Mouse (Mus musculus) MEL (cell line): ENCODE results near the gene Pde11a. TPM values are rescaled to one million over a fixed set of nuclear protein-coding genes. Genes with fewer than 3 reads are reported as not detected.

ENCODE experiments used
- DNase-seq: peaks from one replicate; pipeline ENCODE4 v3.0.0; 2011; ENCODE audit warnings: low read depth, low spot score
- H3K27ac ChIP-seq: 2 replicates; pipeline ENCODE4 v1.5.1; 2012; ENCODE audit warnings: low read depth, mild to moderate bottlenecking, control low read depth, low read length, moderate library complexity; ENCODE audit not compliant: control insufficient read depth
- H3K27me3 ChIP-seq, 2 experiments: fragments of 150-350 bp in 1 of 2; sonication (generic) in 1 of 2; 2 replicates each; pipeline ENCODE4 v1.6.1; 2012; ENCODE audit warnings: low read length in 2 of 2, mild to moderate bottlenecking in 2 of 2, improper control_type of control experiment in 1 of 2, moderate library complexity in 1 of 2; ENCODE audit not compliant: insufficient read depth in 2 of 2, control insufficient read depth in 1 of 2
- H3K36me3 ChIP-seq, 2 experiments: 2 replicates each; pipeline ENCODE4 v1.6.1; 2012 to 2014; ENCODE audit warnings: low read length in 2 of 2, improper control_type of control experiment in 1 of 2, inconsistent platforms in 1 of 2, mild to moderate bottlenecking in 1 of 2; ENCODE audit not compliant: insufficient read depth in 2 of 2, control insufficient read depth in 1 of 2
- H3K4me1 ChIP-seq, 2 experiments: fragments of 150-350 bp in 1 of 2; sonication (generic) in 1 of 2; 2 replicates each; pipeline ENCODE4 v1.6.1; 2012; ENCODE audit warnings: low read length in 2 of 2, improper control_type of control experiment in 1 of 2, mild to moderate bottlenecking in 1 of 2; ENCODE audit not compliant: insufficient read depth in 2 of 2, control insufficient read depth in 1 of 2
- H3K4me3 ChIP-seq, 2 experiments: fragments of 150-350 bp in 1 of 2; sonication (generic) in 1 of 2; 2 replicates each; pipeline ENCODE4 v1.5.1; 2012; ENCODE audit warnings: low read depth in 2 of 2, low read length in 2 of 2, mild to moderate bottlenecking in 2 of 2, moderate library complexity in 2 of 2, control low read depth in 1 of 2, improper control_type of control experiment in 1 of 2; ENCODE audit not compliant: control insufficient read depth in 1 of 2, insufficient read depth in 1 of 2
- H3K79me2 ChIP-seq: 2 replicates; pipeline ENCODE4 v1.6.1; 2012; ENCODE audit warnings: mild to moderate bottlenecking, low read length, moderate library complexity; ENCODE audit not compliant: control insufficient read depth, poor library complexity, insufficient read depth
- H3K9ac ChIP-seq: 2 replicates; pipeline ENCODE4 v1.6.1; 2012; ENCODE audit warnings: low read depth, mild to moderate bottlenecking, control low read depth, low read length, moderate library complexity; ENCODE audit not compliant: control insufficient read depth, poor library complexity, severe bottlenecking
- H3K9me3 ChIP-seq: fragments of 150-350 bp; sonication (generic); replicated peaks from 2 replicates; pipeline ENCODE4 v1.6.1; 2012; ENCODE audit warnings: mild to moderate bottlenecking, low read length, improper control_type of control experiment, moderate library complexity; ENCODE audit not compliant: insufficient read depth
- BHLHE40 ChIP-seq: IDR thresholded peaks from 2 replicates; pipeline ENCODE4 v1.6.1; 2012; ENCODE audit warnings: low read depth, mild to moderate bottlenecking, inconsistent platforms, low read length, improper control_type of control experiment, borderline replicate concordance
- CTCF ChIP-seq, 3 experiments: IDR thresholded peaks in 2 of 3; conservative IDR thresholded peaks in 1 of 3; 2 replicates each; pipeline ENCODE4 v1.5.1; 2011 to 2012; ENCODE audit warnings: low read length in 3 of 3, low read depth in 2 of 3, mild to moderate bottlenecking in 2 of 3, improper control_type of control experiment in 1 of 3, inconsistent platforms in 1 of 3, mixed read lengths in 1 of 3, moderate library complexity in 1 of 3; ENCODE audit not compliant: control insufficient read depth in 1 of 3, insufficient read depth in 1 of 3, poor library complexity in 1 of 3, severe bottlenecking in 1 of 3
- GATA1 ChIP-seq: IDR thresholded peaks from 2 replicates; pipeline ENCODE4 v1.6.1; 2011; ENCODE audit warnings: low read depth, low read length, improper control_type of control experiment
- HCFC1 ChIP-seq: IDR thresholded peaks from 2 replicates; pipeline ENCODE4 v1.6.1; 2012; ENCODE audit warnings: low read depth, mild to moderate bottlenecking, inconsistent platforms, low read length, improper control_type of control experiment, moderate library complexity
- JUND ChIP-seq: IDR thresholded peaks from 2 replicates; pipeline ENCODE4 v1.6.1; 2011; ENCODE audit warnings: low read depth, mild to moderate bottlenecking, improper control_type of control experiment, low read length
- KAT2A ChIP-seq: conservative IDR thresholded peaks from 2 replicates; pipeline ENCODE4 v1.6.1; 2012; ENCODE audit warnings: low read depth, low read length, improper control_type of control experiment, inconsistent platforms
- MAFK ChIP-seq: IDR thresholded peaks from 2 replicates; pipeline ENCODE4 v1.6.1; 2011; ENCODE audit warnings: low read depth, mild to moderate bottlenecking, low read length, improper control_type of control experiment, borderline replicate concordance
- MAX ChIP-seq: IDR thresholded peaks from 2 replicates; pipeline ENCODE4 v1.6.1; 2011; ENCODE audit warnings: low read length, improper control_type of control experiment
- POLR2A ChIP-seq, 2 experiments: IDR thresholded peaks; 2 replicates each; pipeline ENCODE4 v1.6.1; 2011 to 2012; ENCODE audit warnings: low read length in 2 of 2, mild to moderate bottlenecking in 2 of 2, control low read depth in 1 of 2, improper control_type of control experiment in 1 of 2, low read depth in 1 of 2, moderate library complexity in 1 of 2; ENCODE audit not compliant: control insufficient read depth in 1 of 2, insufficient read depth in 1 of 2, poor library complexity in 1 of 2
- RCOR1 ChIP-seq: IDR thresholded peaks from 2 replicates; pipeline ENCODE4 v1.6.1; 2012; ENCODE audit warnings: low read depth, mild to moderate bottlenecking, inconsistent platforms, low read length, improper control_type of control experiment
- TBP ChIP-seq: IDR thresholded peaks from 2 replicates; pipeline ENCODE4 v1.8.0; 2011; ENCODE audit warnings: low read depth, low read length, improper control_type of control experiment
- USF2 ChIP-seq, 2 experiments: IDR thresholded peaks; 2 replicates each; pipeline ENCODE4 v1.6.1; 2011 to 2012; ENCODE audit warnings: improper control_type of control experiment in 2 of 2, low read length in 2 of 2, borderline replicate concordance in 1 of 2, inconsistent platforms in 1 of 2, low read depth in 1 of 2, mild to moderate bottlenecking in 1 of 2; ENCODE audit not compliant: insufficient read depth in 1 of 2
- ZC3H11A ChIP-seq: IDR thresholded peaks from 2 replicates; pipeline ENCODE4 v1.6.1; 2012; ENCODE audit warnings: low read depth, mild to moderate bottlenecking, inconsistent platforms, low read length, improper control_type of control experiment
- ZKSCAN1 ChIP-seq: IDR thresholded peaks from 2 replicates; pipeline ENCODE4 v1.6.1; 2012; ENCODE audit warnings: low read depth, mild to moderate bottlenecking, inconsistent platforms, low read length, improper control_type of control experiment, moderate library complexity
- ZMIZ1 ChIP-seq: IDR thresholded peaks from 2 replicates; pipeline ENCODE4 v1.6.1; 2012; ENCODE audit warnings: low read depth, mild to moderate bottlenecking, inconsistent platforms, low read length, improper control_type of control experiment, moderate library complexity
- polyA plus RNA-seq, 2 experiments: library from polyadenylated mRNA; stranded (reverse) in 1 of 2; unstranded in 1 of 2; fragments of >175 nt in 1 of 2; fragments of >200 nt in 1 of 2; gene quantifications; 2 replicates each; pipeline versions ENCODE4 v1.2.1 to v1.2.4; 2012; ENCODE audit warnings: low replicate concordance in 2 of 2, low read depth in 1 of 2; ENCODE audit not compliant: insufficient read length in 2 of 2, insufficient read depth in 1 of 2, missing spikeins in 1 of 2
- total RNA-seq: library from RNA; depleted of rRNA; stranded (reverse); fragments of 300-350 nt; gene quantifications from 2 replicates; pipeline ENCODE4 v1.2.3, GENCODE M21; 2012

Gene Pde11a
- total and polyA plus RNA-seq, 3 experiments = not detected

DNA sequence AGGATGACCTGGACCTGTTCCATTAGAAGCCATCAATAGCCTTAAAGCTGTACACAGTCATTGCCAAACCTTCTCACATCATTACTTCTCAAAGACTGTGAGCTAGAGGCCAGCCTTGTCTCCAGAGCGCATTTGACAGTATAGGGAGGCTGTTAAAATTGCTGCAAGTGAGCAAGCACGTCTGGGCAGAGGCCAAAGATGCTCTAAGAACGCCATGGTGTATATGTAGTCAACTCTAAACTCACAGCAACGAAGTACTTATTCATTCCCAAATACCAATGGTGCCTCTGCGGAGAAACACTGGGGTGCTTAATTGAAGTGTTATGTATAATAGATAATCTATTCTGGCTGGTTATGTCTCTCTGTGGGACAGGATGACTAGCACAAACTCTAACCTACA lies 14.1 kb downstream of the Pde11a start:
- Histone ChIP-seq H3K4me1 (no peaks in the 10 kb centered on the region), H3K27ac (no peak overlapping the region), H3K79me2 (no peaks in the 10 kb centered on the region), H3K4me3 (no peak overlapping the region), H3K9ac (no peak overlapping the region), H3K36me3 (no peaks in the 10 kb centered on the region), H3K9me3 (no peaks in the 10 kb centered on the region), H3K27me3 (no peaks in the 10 kb centered on the region; a peak in 1 of 4 replicates)
- TF ChIP-seq USF2 (IDR thresholded peaks at IDR 0.05; ENCODE audit: borderline replicate concordance in 1 of 2, insufficient read depth in 1 of 2, low read depth in 1 of 2, low read length in 2 of 2) = no peak
- TF ChIP-seq RCOR1 = no peak
- TF ChIP-seq HCFC1 = no peak
- TF ChIP-seq KAT2A = no peak
- TF ChIP-seq BHLHE40 = no peak
- no peak for TF ChIP-seq MAX
- no peak for TF ChIP-seq MAFK
- no peak for TF ChIP-seq CTCF (IDR thresholded peaks at IDR 0.05 in 2 of 3, conservative IDR thresholded peaks at IDR 0.05 in 1 of 3; ENCODE audit: control insufficient read depth in 1 of 3, insufficient read depth in 1 of 3, low read depth in 2 of 3, low read length in 3 of 3, poor library complexity in 1 of 3, severe bottlenecking in 1 of 3)
- no peak for DNase-seq

DNA sequence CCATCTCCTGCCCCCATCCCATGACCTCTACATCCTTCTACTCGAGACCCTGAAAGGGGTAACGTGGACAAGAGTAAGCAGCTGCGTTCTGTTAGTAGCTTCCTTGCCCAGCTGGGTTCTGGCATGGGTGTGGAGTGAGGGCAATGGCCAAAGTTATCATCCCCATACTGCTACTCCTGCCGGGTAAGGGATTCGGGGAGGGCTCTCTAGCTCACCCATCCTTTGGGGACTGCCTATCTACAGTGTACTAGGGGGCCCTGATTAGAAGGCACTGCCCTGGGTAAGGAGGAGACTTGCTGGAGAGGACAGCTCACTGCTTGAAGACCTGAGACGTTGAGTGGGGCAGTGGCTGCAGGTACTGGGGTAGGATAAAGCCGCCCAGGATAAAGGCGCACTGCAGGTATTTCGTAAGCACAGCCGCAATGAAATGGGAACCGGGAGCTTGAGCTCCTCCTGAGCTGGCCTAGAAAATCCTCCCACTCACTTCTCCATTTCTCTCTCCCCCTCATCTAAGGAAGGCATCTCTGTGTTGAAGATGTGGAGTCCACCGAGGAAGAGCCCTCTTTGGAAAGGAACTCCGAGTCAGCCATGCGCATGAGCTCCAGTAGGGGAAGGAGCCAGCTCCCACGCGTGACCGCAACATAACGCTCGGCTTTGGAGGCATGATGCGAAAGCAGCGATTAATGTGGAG lies 15.2 kb downstream of the Pde11a start:
- Histone ChIP-seq H3K9ac (no peak overlapping the region), H3K4me1 (no peaks in the 10 kb centered on the region), H3K27me3 (no peaks in the 10 kb centered on the region; a peak in 1 of 4 replicates), H3K36me3 (no peaks in the 10 kb centered on the region), H3K27ac (no peak overlapping the region), H3K9me3 (no peaks in the 10 kb centered on the region)
- DNase-seq = no peak
- TF ChIP-seq TBP = no peak
- TF ChIP-seq MAX = no peak
- no peak for TF ChIP-seq JUND
- no peak for TF ChIP-seq POLR2A (IDR thresholded peaks at IDR 0.05; ENCODE audit: control insufficient read depth in 1 of 2, insufficient read depth in 1 of 2, low read depth in 1 of 2, low read length in 2 of 2, poor library complexity in 1 of 2)
- TF ChIP-seq GATA1 = no peak
- TF ChIP-seq ZKSCAN1 = no peak
- no peak for TF ChIP-seq ZMIZ1
- no peak for TF ChIP-seq HCFC1
- TF ChIP-seq KAT2A = no peak
- no peak for TF ChIP-seq ZC3H11A
- TF ChIP-seq, all 39 proteins: peak for 0
- Histone ChIP-seq H3K4me3 (no peak overlapping the region), H3K79me2 (no peaks in the 10 kb centered on the region)
